Mouse (Mus musculus) megakaryocyte progenitor cell, adult 5-6 weeks (primary cell): Measurements from ENCODE around the gene Timeless. TPM values are rescaled to one million over a fixed set of nuclear protein-coding genes. Genes with fewer than 3 reads are reported as not detected.
A peak's percentile ranks its signal among the peaks of the same experiment; 100 is the strongest.
"Not testable (repeated sequence)": the region's sequence is repeated elsewhere in the genome, so short reads cannot be mapped to it uniquely, and the experiment has no call there.

Experiments
- ATAC-seq: replicated peaks from 2 replicates; pipeline ENCODE4 v1.8.0; 2016; ENCODE audit warnings: mild to moderate bottlenecking, moderate TSS enrichment, inconsistent platforms; ENCODE audit not compliant: poor library complexity
- total RNA-seq, 2 experiments: library from RNA; stranded (forward) in 1 of 2; stranded (reverse) in 1 of 2; fragments of 157-497, 149-512 nt in 1 of 2; fragments of 200-1000 nt in 1 of 2; gene quantifications; 2 replicates each; pipeline versions ENCODE4 v1.2.3 to v1.2.4; 2015 to 2017

The Timeless gene
- total RNA-seq, 2 experiments from 2014 or later: 33.8 to 70.4 TPM

- ATAC-seq: no peak
Measured at GRCm38 (mm10) chr10:128253677-128254255, 21.9 kb downstream of the Timeless start, which contains the start of gene Apon. Gene Apon, plus strand, starts transcription at chr10:128254096.

DNA sequence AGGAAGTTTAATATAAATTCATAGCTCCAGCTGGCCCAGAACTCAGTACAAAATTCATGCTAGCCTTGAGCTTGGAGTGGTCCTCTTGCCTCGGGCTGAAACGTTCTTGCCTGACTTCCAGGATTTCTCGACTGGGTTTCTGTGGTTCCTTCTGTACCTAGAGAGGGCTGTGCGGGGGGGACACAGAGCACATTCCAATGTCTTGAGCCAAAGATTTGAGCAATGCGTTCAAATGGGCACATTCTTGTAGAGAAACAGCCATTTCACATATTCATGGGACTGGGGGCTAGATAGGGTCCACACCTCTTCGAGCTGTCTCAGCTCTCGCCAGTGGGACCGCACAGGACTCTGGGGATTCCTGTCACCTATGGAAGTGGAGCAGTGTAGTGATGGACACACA is 24.1 kb downstream of the Timeless start:
- no peak for ATAC-seq

DNA sequence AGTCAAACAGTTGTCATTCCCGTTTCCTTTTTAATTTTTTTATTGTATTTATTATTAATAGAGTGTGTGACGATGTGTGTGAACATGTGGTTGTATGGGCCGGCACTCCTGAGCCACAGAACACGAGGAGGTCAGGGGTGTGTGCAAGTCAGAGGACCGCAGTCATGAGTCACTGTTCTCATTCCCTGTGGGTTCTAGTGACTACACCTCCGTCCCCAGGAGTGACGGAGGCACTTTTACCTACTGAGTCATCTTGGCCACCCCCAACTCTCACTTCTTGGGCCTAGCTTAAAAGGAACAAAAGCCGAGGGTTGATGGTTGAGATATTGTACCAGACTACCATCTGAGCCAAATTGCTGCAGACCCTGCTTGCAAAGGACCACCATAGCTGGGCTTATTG is 24.5 kb downstream of the Timeless start:
- ATAC-seq: no peak

- ATAC-seq: peak; percentile 99
Measured at GRCm38 (mm10) chr10:128258953-128259352, 27.1 kb downstream of the Timeless start.

DNA sequence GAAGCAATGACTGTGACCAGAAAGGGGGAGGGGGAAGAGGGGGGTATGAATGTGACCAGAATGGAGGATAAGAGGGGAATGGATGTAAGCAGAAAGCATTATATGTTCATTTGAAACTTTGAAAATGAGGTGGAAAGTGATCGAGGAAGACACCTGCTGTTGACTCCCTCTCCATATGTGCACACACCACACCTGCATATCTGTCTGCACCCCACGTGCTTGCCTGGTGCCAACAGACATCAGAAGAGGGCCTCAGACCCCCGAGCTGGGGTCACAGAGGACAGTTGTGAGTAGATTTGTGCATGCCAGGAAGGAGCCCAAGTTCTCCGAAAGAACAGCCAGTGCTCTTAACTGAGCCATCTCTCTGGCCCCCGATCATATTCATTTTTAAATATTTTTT is 28.1 kb downstream of the Timeless start:
- ATAC-seq: no peak

DNA sequence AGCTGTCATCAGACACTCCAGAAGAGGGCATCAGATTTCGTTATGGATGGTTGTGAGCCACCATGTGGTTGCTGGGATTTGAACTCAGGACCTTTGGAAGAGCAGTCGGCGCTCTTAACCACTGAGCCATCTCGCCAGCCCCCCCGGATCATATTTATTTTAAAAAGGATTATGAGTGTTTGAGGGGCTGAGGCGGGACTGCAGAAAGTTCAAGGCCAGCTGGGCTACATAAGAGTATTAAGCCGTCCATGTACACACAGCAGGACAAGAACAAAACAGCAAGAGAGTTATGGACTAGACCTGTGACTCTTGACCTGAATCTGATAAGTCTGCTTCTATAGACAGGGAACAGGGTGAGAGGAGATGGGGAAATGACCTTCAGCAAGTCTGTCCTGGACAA is 28.5 kb downstream of the Timeless start:
- ATAC-seq: not testable (repeated sequence)

DNA sequence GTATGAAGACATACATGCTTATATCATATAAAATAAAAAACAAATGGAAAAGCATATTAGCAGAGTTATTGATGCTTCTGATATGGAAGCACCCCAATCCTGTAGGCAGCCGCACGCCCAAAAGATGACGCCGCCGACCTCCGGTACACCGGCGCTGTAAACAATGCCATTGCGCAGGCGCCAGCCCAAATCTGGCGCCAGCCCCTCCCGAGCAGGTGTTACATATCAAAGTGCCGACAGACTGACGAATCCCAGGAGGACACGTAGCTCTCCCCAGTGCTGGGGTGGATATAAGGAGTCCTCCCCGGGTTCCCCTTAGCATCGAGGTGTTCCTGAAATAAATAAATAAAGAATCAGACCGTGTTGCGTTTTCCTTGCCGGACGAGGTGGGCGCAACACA is 30.4 kb downstream of the Timeless start:
- no peak for ATAC-seq

DNA sequence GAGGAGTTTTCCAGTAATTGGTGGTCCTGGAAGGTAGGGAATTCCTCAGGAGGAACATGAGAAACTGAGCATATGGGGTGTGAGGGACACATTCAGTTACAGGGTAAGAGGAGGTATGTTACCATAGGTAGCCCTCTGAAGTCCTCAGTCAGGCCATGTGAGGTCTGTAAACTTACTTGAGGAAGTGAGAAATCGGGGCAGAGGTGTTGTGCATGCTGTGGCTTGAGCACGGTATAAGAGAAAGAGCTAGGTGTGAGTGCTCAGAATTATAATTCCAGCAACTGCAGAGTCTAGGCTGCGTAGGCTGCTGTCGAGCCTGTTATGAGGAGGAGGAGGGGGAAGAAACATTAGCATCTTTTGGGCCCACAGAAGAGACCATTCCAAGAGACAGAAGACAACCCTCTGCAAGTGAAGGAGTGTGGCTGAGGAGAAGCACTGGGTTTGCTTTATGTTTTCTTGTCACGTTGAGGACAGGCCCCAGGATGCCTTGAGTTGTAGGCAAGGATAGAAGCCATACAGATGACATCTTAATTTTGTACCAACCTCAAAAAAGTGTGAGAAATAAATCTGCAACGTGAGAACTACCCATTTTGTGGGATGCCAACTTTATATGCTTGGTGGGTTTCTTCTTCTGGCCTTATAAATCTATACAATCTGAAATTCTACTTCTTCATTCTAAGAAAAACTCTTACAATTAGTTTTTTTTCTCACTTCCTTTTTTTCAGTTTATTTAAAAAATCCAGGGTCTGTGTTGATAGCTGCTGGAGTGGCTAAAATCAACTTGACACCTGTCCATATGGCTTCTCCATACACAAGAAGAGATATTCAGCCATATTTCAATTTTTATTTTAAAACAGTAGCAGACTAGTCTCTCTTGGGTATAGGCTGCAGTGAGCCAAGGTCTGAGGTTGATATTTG is 31.8 kb downstream of the Timeless start:
- no peak for ATAC-seq

DNA sequence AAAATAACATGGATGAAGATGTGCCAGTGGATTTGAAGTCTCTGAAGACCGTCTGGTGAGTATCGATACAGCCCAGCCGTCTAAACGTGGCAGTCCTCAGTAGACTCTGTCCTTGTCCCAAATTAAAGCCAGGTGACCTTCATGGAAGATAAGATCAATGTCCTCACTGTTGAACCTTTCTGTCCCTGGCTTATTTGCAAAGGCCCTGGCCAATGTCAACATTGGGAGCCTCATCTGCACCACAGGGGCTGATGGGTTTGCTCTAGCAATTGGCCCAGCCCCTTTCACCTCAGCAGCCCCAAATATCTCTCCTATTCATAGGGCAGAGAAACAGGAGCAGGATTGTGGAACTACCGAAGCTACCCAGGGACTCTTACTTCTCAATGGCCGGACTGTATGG is 36.5 kb downstream of the Timeless start, which contains the start of gene Apof:
TSS of gene Apof (plus strand) at position 301 of the 400 bp plus-strand sequence.
- no peak for ATAC-seq

DNA sequence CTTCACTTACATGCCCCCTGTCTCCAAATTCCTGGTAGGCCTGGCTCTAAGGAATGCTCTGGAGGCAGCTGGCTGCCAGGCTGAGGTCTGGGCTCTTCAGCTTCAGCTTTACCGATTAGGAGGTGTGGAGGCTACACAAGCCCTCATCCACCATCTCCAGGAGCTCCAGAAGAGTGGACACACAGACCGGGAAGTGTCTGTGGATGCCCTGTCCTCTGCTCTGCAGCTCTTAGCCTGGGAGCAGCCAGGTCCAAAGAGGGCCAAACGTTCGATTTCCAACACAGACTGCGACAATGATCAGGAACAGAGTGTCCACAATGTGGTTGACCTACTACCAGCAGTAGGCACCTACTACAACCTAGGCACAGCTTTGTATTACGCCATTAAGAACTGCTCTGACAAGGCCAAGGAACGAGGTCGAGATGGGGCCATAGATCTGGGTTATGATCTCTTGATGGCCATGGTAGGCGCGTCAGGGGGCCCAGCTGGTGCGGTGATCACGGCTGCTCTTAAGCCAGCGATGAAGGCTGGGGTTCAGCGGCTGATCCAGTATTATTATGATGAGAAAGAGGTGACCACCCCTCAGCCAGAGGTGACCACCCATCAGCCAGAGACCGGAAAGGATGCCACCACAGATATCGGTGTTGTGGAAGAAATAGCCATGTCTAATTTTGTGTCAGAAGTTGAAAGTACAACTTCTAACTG is 37.5 kb downstream of the Timeless start:
- ATAC-seq: no peak

- ATAC-seq: peak; percentile 98
Measured at GRCm38 (mm10) chr10:128270287-128270841, 38.5 kb downstream of the Timeless start, which contains the start of gene Stat2. Gene Stat2, plus strand, starts transcription at chr10:128270559.

DNA sequence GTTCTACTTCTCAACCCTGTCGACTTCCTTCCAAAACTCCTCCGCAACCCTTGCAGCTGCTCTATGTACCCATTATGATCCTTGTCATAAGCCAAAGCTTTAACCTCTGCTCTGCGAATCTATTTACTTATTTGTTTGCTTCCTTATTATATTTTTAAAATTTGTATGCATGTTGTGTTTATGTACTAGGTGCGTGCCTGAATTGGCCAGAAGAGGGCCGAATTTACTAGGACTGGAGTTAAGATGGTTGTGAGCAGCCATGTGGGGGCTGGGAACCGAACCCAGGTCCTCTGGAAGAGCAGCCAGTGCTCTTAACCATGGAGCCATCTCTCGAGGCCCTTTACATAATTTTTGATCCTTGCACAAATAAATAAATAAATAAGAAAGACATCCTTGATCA is 39.0 kb downstream of the Timeless start:
- ATAC-seq: peak; percentile 2; the same call in 1 of the 2 replicates

DNA sequence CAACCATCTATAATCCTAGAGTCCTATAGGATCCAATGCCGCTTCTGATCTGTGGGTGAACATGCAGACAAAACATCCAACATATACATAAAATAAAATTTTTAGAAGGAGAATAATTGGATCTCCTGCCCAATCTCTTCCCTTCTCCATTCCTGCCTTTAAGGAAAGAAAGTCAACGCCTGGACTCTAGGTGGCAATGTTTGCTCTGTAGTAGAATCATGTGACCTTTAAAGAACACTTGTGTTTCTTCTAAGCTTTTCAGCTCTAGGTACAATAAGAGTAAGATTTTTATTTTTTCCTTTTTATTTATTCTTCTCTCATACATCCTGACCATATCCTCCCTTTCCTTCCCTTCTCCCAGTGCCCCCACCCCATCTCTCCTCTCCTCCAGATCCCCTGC is 40.0 kb downstream of the Timeless start:
- ATAC-seq: no peak

- not testable (repeated sequence) for ATAC-seq
Measured at GRCm38 (mm10) chr10:128272819-128273439, 41.1 kb downstream of the Timeless start.

- ATAC-seq: not testable (repeated sequence)
Measured at GRCm38 (mm10) chr10:128275374-128275773, 43.5 kb downstream of the Timeless start.

DNA sequence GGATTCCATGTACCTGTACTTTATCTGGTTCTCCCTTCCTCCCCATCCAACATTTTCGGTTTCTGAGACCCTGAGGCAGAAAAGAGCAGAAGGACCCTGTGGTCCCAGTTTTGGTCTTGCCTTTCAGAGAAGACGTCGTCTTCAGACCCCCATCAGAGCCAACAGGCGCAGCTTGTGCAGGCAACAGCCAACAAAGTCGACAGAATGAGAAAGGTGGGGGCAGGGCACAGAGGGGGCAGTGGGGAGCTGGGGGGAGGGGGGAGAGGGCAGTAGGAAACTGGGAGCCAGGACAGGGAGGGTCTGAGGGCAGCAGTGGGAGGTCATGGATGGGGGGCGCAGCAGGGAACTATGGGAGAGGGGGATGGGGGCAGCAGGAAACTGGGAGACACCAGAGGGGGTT is 46.3 kb downstream of the Timeless start:
- ATAC-seq: no peak

DNA sequence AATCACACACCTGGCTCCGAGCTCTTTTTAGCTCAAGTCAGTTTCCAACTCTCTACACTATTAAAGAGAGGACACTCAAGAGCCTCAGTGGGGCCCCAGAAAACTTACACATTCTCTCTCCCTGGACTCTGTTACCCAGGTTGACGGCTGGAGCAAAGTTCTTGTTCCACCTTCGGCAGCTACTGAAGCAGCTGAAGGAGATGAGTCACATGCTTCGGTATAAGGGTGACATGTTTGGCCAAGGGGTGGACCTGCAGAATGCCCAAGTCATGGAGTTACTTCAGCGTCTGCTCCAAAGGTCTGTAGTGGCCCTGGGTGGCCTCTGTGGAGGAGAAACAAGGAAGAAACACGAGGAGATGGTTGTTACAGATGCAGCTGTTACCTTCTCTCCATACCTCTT is 49.1 kb downstream of the Timeless start:
- no peak for ATAC-seq

DNA sequence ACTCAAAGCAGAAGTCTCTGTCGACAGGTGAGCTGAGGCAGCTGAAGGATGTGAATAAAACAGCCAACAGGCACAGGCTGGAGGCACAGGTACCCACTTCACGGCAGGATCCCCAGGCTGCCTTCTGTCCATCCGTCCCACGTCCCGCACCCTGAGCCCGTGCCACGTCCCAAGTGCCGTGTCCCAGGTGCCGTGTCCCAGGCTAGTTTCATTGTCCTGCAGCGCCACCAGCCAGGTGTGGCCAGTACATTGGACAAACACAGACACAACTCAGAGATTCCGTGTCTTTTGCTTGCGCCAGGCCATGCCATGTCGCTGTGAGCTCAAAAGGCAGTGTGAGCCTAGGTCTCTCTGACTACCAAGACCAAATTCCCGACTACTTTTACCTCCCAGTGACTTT is 49.8 kb downstream of the Timeless start:
- ATAC-seq: no peak

GRCm38 (mm10) chr10:128282886-128283450 is 51.1 kb downstream of the Timeless start:
- no peak for ATAC-seq
